Mouse (Mus musculus) cerebellum, adult 2 months (tissue): ENCODE data around the gene Gsdma3. TPM values are rescaled to one million over a fixed set of nuclear protein-coding genes. Genes with fewer than 3 reads are reported as not detected.

ENCODE experiments used
- DNase-seq, 2 experiments: peaks; one replicate each; pipeline ENCODE4 v3.0.0; 2021
- H3K27ac ChIP-seq: fragments of 200-500 bp; 2 replicates; pipeline ENCODE4 v1.5.1; 2012; ENCODE audit warnings: low read length, control low read depth, inconsistent platforms; ENCODE audit not compliant: insufficient read depth
- H3K27me3 ChIP-seq: fragments of 200-500 bp; 2 replicates; pipeline ENCODE4 v1.6.1; 2012; ENCODE audit warnings: inconsistent platforms, mild to moderate bottlenecking, low read length, moderate library complexity; ENCODE audit not compliant: control insufficient read depth, insufficient read depth
- H3K4me1 ChIP-seq: fragments of 200-500 bp; 2 replicates; pipeline ENCODE4 v1.6.1; 2011; ENCODE audit warnings: low read length; ENCODE audit not compliant: control insufficient read depth, insufficient read depth
- H3K4me3 ChIP-seq: fragments of 200-500 bp; replicated peaks from 2 replicates; pipeline ENCODE3; 2011; ENCODE audit warnings: mild to moderate bottlenecking, low read depth, low read length, control low read depth; ENCODE audit not compliant: insufficient read depth
- CTCF ChIP-seq: fragments of 200-500 bp; IDR thresholded peaks from 2 replicates; pipeline ENCODE4 v1.5.1; 2011; ENCODE audit warnings: low read depth, mild to moderate bottlenecking, control low read depth, low read length, moderate library complexity, borderline replicate concordance; ENCODE audit not compliant: insufficient read depth
- POLR2A ChIP-seq: fragments of 200-500 bp; IDR thresholded peaks from 2 replicates; pipeline ENCODE4 v1.6.1; 2011; ENCODE audit warnings: low read length, control low read depth, borderline replicate concordance; ENCODE audit not compliant: insufficient read depth
- WGBS: fragments of 180-500 bp; shearing (Covaris S2); methylation state at CpG from one replicate; pipeline ENCODE4 v1.1.7; 2018; 5-methylcytosine and 5-hydroxymethylcytosine counted together
- polyA plus RNA-seq: library from polyadenylated mRNA; depleted of rRNA; stranded (reverse); fragments of >200 nt; gene quantifications from 2 replicates; pipeline ENCODE4 v1.2.3, GENCODE M21; 2012; rRNA removed

The Gsdma3 gene
- polyA plus RNA-seq, 1 experiment, result not detected

GRCm38 (mm10) chr11:98681186-98681585, 55.0 kb downstream of the Gsdma3 start:
- DNase-seq, result no peak
- Histone ChIP-seq H3K4me3 (no peak overlapping the region), H3K27me3 (no peaks in the 10 kb centered on the region), H3K4me1 (no peaks in the 10 kb centered on the region), H3K27ac (no peak overlapping the region)
- no peak for TF ChIP-seq POLR2A
- no peak for TF ChIP-seq CTCF
- 78% methylated on average over 4 of the region's 4 CpGs for WGBS

GRCm38 (mm10) chr11:98681786-98682745, 55.9 kb downstream of the Gsdma3 start, which contains the start of gene Psmd3:
Gene Psmd3 (plus strand): TSS chr11:98682554.
- Histone ChIP-seq H3K4me3 (peak within 1 kb of the TSS; percentile 91), H3K4me1 (no peaks in the 10 kb centered on the region), H3K27me3 (no peaks in the 10 kb centered on the region), H3K27ac (peak within 1 kb of the TSS; percentile 49)
- WGBS, result 3% methylated on average over 45 of the region's 45 CpGs
- DNase-seq, result peak; percentile 98 to 100
- peak; percentile 82 for TF ChIP-seq POLR2A
- TF ChIP-seq CTCF, result peak; percentile 26; the same call in 1 of the 2 replicates

GRCm38 (mm10) chr11:98682811-98683210, 56.7 kb downstream of the Gsdma3 start:
- no peak for DNase-seq
- Histone ChIP-seq H3K4me3 (peak overlapping the region; percentile 91), H3K4me1 (no peaks in the 10 kb centered on the region), H3K27me3 (no peaks in the 10 kb centered on the region), H3K27ac (peak overlapping the region; percentile 30)
- WGBS, result 0% methylated on average over 23 of the region's 23 CpGs
- no peak for TF ChIP-seq CTCF

- H3K4me1 ChIP-seq, result no peaks in the 10 kb centered on the region
- TF ChIP-seq POLR2A, result no peak
- no peak for TF ChIP-seq CTCF
- 90% methylated on average over 9 of the region's 9 CpGs for WGBS
Observed at GRCm38 (mm10) chr11:98685642-98686041, 59.5 kb downstream of the Gsdma3 start.

GRCm38 (mm10) chr11:98686976-98687375, 60.8 kb downstream of the Gsdma3 start:
- no peak for DNase-seq
- WGBS, result 84% methylated on average over 4 of the region's 4 CpGs

More at GRCm38 (mm10) chr11:98685642-98686041, 59.5 kb downstream of the Gsdma3 start:
- Histone ChIP-seq H3K4me3 (no peak overlapping the region), H3K27me3 (no peaks in the 10 kb centered on the region), H3K27ac (no peak overlapping the region)
- no peak for DNase-seq

More at GRCm38 (mm10) chr11:98686976-98687375, 60.8 kb downstream of the Gsdma3 start:
- H3K4me1 ChIP-seq, result no peaks in the 10 kb centered on the region
- no peak overlapping the region for H3K4me3 ChIP-seq
- H3K27ac ChIP-seq, result no peak overlapping the region
- H3K27me3 ChIP-seq, result no peaks in the 10 kb centered on the region
- TF ChIP-seq POLR2A (no peak), CTCF (no peak)

Other genes with a start within 250 kb of the Gsdma3 start
- gene Tcap, start 242.5 kb upstream of the Gsdma3 start, polyA plus RNA-seq, result 0.95 and 1.3 TPM in 2 replicates
- gene Pnmt, start 239.9 kb upstream of the Gsdma3 start, polyA plus RNA-seq, result 0.26 and 0.40 TPM in 2 replicates
- 13.2 and 14.1 TPM in 2 replicates for gene Pgap3, start 225.9 kb upstream of the Gsdma3 start, polyA plus RNA-seq
- gene Erbb2, start 213.9 kb upstream of the Gsdma3 start, polyA plus RNA-seq, result 1.6 and 1.8 TPM in 2 replicates
- 182 and 183 TPM in 2 replicates for gene Mien1, start 187.4 kb upstream of the Gsdma3 start, polyA plus RNA-seq
- gene Grb7, start 180.0 kb upstream of the Gsdma3 start, polyA plus RNA-seq, result 15.8 and 19.9 TPM in 2 replicates
- 0.07 and 0.10 TPM in 2 replicates for gene Ikzf3, start 80.3 kb upstream of the Gsdma3 start, polyA plus RNA-seq
- gene Zpbp2, start 75.3 kb upstream of the Gsdma3 start, polyA plus RNA-seq, result 0.13 and 0.20 TPM in 2 replicates
- gene Ormdl3, start 39.0 kb upstream of the Gsdma3 start, polyA plus RNA-seq, result 64.6 and 66.8 TPM in 2 replicates
- gene Lrrc3c, start 28.1 kb upstream of the Gsdma3 start, polyA plus RNA-seq, result 0.41 TPM in 1 of 2 replicates, not detected in the other
- gene Gm12355, start 699 bp upstream of the Gsdma3 start, polyA plus RNA-seq, result 0.33 and 0.35 TPM in 2 replicates
- not detected in 2 replicates for gene Gsdma2, start 20.4 kb downstream of the Gsdma3 start, polyA plus RNA-seq
- gene Gsdma, start 38.0 kb downstream of the Gsdma3 start, polyA plus RNA-seq, result 0.13 and 0.28 TPM in 2 replicates
- 205 and 207 TPM in 2 replicates for gene Psmd3, start 56.2 kb downstream of the Gsdma3 start, polyA plus RNA-seq
- gene Csf3, start 74.9 kb downstream of the Gsdma3 start, polyA plus RNA-seq, result not detected in 2 replicates
- 105 and 108 TPM in 2 replicates for gene Med24, start 103.1 kb downstream of the Gsdma3 start, polyA plus RNA-seq
- gene Thra, start 114.3 kb downstream of the Gsdma3 start, polyA plus RNA-seq, result 439 and 447 TPM in 2 replicates
- 144 and 167 TPM in 2 replicates for gene Nr1d1, start 149.0 kb downstream of the Gsdma3 start, polyA plus RNA-seq
- 99.1 and 103 TPM in 2 replicates for gene Msl1, start 169.2 kb downstream of the Gsdma3 start, polyA plus RNA-seq
- gene Casc3, start 178.5 kb downstream of the Gsdma3 start, polyA plus RNA-seq, result 55.5 TPM in 2 replicates
- gene Rapgefl1, start 210.4 kb downstream of the Gsdma3 start, polyA plus RNA-seq, result 56.8 and 58.0 TPM in 2 replicates
- gene Wipf2, start 237.3 kb downstream of the Gsdma3 start, polyA plus RNA-seq, result 25.8 and 27.3 TPM in 2 replicates